Mouse (Mus musculus): ENCODE data around the gene Gm14597. TPM values are rescaled to one million over a fixed set of nuclear protein-coding genes. Genes with fewer than 3 reads are reported as not detected.
"Not testable (repeated sequence)": the region's sequence is repeated elsewhere in the genome, so short reads cannot be mapped to it uniquely, and the experiment has no call there.

Gm14597 gene
- not detected for polyA plus RNA-seq (2021)

GRCm38 (mm10) chrX:53608879-53609278, at the start of gene Gm14597:
Gene Gm14597 (minus strand): TSS chrX:53608979.
- H3K27me3 ChIP-seq; ATAC-seq; POLR2A ChIA-PET; CTCF ChIA-PET; DNase-seq (ENCODE audit: low read depth, low spot score); in situ Hi-C loops (cut with MboI; ENCODE audit: low pct_unique_long_range_greater_than_20kb): not testable (repeated sequence)

- H3K27me3 ChIP-seq; POLR2A ChIA-PET; DNase-seq (ENCODE audit: low read depth, low spot score); CTCF ChIA-PET; in situ Hi-C loops (cut with MboI; ENCODE audit: low pct_unique_long_range_greater_than_20kb); ATAC-seq: not testable (repeated sequence)
Observed at GRCm38 (mm10) chrX:53652917-53653316, 44.1 kb upstream of the Gm14597 start.

- in situ Hi-C loops (cut with MboI; ENCODE audit: low pct_unique_long_range_greater_than_20kb): no loop called here
- DNase-seq (ENCODE audit: low read depth, low spot score) (no peak), ATAC-seq (no peak)
- POLR2A ChIA-PET: no interaction called here
- CTCF ChIA-PET: no interaction called here
- no peak for TF ChIP-seq CTCF (IDR thresholded peaks at IDR 0.05)
- H3K27me3 ChIP-seq: peaks cover 12% of the 10 kb centered on the region
Observed at GRCm38 (mm10) chrX:53645885-53646284, 37.1 kb upstream of the Gm14597 start.

GRCm38 (mm10) chrX:53642980-53643961, 34.5 kb upstream of the Gm14597 start, which contains the start of gene Rtl8a:
Gene Rtl8a (minus strand): TSS chrX:53643682.
- in situ Hi-C loops (cut with MboI; ENCODE audit: low pct_unique_long_range_greater_than_20kb); POLR2A ChIA-PET; CTCF ChIA-PET; H3K27me3 ChIP-seq: not testable (repeated sequence)
- peak; percentile 34 for DNase-seq (ENCODE audit: low read depth, low spot score)
- ATAC-seq: peak; percentile 92

GRCm38 (mm10) chrX:53642604-53642979, 33.8 kb upstream of the Gm14597 start:
- ATAC-seq; CTCF ChIA-PET; H3K27me3 ChIP-seq; in situ Hi-C loops (cut with MboI; ENCODE audit: low pct_unique_long_range_greater_than_20kb); POLR2A ChIA-PET; DNase-seq (ENCODE audit: low read depth, low spot score): not testable (repeated sequence)

GRCm38 (mm10) chrX:53638107-53638506, 29.3 kb upstream of the Gm14597 start:
- DNase-seq (ENCODE audit: low read depth, low spot score); CTCF ChIA-PET; in situ Hi-C loops (cut with MboI; ENCODE audit: low pct_unique_long_range_greater_than_20kb); POLR2A ChIA-PET: not testable (repeated sequence)
- H3K27me3 ChIP-seq: peaks cover 27% of the 10 kb centered on the region
- ATAC-seq: peak; percentile 82

GRCm38 (mm10) chrX:53611395-53611794, 2.6 kb upstream of the Gm14597 start:
- CTCF ChIA-PET; POLR2A ChIA-PET; in situ Hi-C loops (cut with MboI; ENCODE audit: low pct_unique_long_range_greater_than_20kb); DNase-seq (ENCODE audit: low read depth, low spot score); H3K27me3 ChIP-seq: not testable (repeated sequence)
- ATAC-seq: peak; percentile 70

- in situ Hi-C loops (cut with MboI; ENCODE audit: low pct_unique_long_range_greater_than_20kb): no loop called here
- POLR2A ChIA-PET: no interaction called here
- CTCF ChIA-PET: no interaction called here
- ATAC-seq (no peak), DNase-seq (ENCODE audit: low read depth, low spot score) (peak; percentile 15)
- H3K27me3 ChIP-seq: peaks cover 3% of the 10 kb centered on the region
- TF ChIP-seq CTCF (IDR thresholded peaks at IDR 0.05): peak; percentile 76
Observed at GRCm38 (mm10) chrX:53610571-53610970, 1.8 kb upstream of the Gm14597 start.

- CTCF ChIA-PET: no interaction called here
- no peak for ATAC-seq
- peaks cover 3% of the 10 kb centered on the region for H3K27me3 ChIP-seq
- POLR2A ChIA-PET: no interaction called here
- DNase-seq (ENCODE audit: low read depth, low spot score): no peak
- in situ Hi-C loops (cut with MboI; ENCODE audit: low pct_unique_long_range_greater_than_20kb): no loop called here
- no peak for TF ChIP-seq CTCF (IDR thresholded peaks at IDR 0.05)
Observed at GRCm38 (mm10) chrX:53608122-53608813, 511 bp downstream of the Gm14597 start.

GRCm38 (mm10) chrX:53607242-53608121, 1.3 kb downstream of the Gm14597 start, which contains the start of gene Rtl8c:
Gene Rtl8c (plus strand): TSS chrX:53608032.
- no peak for ATAC-seq
- peaks cover 3% of the 10 kb centered on the region for H3K27me3 ChIP-seq
- CTCF ChIA-PET: no interaction called here
- in situ Hi-C loops (cut with MboI; ENCODE audit: low pct_unique_long_range_greater_than_20kb): no loop called here
- TF ChIP-seq CTCF (IDR thresholded peaks at IDR 0.05): no peak
- DNase-seq (ENCODE audit: low read depth, low spot score): no peak
- POLR2A ChIA-PET: no interaction called here

GRCm38 (mm10) chrX:53606176-53606575, 2.6 kb downstream of the Gm14597 start:
- H3K27me3 ChIP-seq; in situ Hi-C loops (cut with MboI; ENCODE audit: low pct_unique_long_range_greater_than_20kb); POLR2A ChIA-PET; DNase-seq (ENCODE audit: low read depth, low spot score); CTCF ChIA-PET; ATAC-seq: not testable (repeated sequence)
